Mouse (Mus musculus) G1E (cell line): ENCODE measurements around the gene Zhx3.

Experiments
- CTCF ChIP-seq: IDR thresholded peaks from 2 replicates; pipeline ENCODE4 v1.5.1; 2012; ENCODE audit warnings: low read depth, low read length, inconsistent platforms, mixed read lengths
- GATA1 ChIP-seq: IDR thresholded peaks from 2 replicates; pipeline ENCODE4 v1.6.1; 2012; ENCODE audit warnings: borderline replicate concordance, low read length, inconsistent platforms, mixed read lengths
- TAL1 ChIP-seq: conservative IDR thresholded peaks from 2 replicates; pipeline ENCODE4 v1.6.1; 2012; ENCODE audit warnings: low read depth, low read length, inconsistent platforms, mixed read lengths

DNA sequence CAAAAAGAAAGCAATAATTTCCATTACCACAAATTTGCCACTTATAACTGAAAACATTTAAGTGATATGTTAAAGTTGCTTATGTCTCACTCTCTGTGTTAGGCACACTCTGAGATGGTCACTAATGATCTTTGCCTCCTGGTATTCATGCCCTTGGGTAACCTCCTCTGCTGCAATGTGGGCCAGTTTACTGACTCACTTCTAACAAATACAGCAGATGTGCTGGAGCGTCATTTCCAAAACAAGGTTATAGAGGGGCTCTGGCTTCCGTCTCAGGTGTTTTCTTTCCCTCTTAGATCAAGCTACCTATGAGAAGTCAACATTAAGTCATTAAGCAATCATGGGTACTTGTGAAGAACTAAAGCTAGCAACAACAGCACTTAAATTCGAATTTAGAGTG lies 22.4 kb downstream of the Zhx3 start:
- TF ChIP-seq CTCF: no peak
- TF ChIP-seq GATA1: no peak
- TF ChIP-seq TAL1: no peak
